In the genomic region with DNA sequence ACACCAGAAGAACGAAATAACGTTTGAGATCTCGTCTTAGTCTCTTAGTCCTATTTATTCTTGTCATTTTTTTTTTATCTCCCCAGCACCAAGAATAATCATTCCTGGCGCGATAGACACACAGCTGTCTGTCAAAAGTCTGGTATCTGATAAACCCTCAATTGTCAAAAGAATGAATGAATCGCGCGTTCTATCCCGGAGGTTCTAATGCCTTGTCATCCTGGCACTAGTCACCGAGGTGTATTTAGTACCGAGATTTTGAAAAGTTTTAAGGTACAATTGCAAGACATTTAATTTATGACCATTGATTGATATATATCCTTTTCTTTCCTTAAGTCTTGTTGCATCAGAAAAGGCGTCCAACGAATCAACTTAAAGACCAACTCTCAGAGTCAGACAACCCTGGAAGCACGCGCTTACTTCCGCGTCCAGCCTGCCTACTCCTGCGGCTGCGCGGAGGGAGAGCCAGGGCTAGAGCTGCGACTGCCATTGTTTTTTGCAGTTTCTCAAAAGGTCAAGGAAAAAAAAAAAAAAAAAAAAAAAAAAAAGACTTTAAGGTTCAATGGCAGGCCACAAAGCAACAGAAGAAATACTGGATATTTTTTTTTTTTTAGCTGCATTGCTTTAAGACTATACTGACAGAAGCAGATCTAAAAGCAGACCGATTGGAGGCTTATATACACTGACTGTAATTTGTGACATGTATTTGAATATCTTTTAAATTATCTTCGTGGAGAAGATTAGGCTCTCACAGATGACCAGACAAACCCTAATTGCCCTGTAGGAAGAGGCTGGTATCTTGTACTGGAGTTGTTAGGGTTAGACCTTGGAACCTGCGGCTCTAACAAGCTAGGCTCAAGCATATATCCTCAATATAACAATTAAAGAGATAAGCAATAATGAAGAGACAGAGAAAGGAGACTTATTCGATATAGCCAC, we compare ENCODE assay signal across 8 mouse cellular contexts. TPM values are rescaled to one million over a fixed set of nuclear protein-coding genes. Genes with fewer than 3 reads are reported as not detected.
DNase-seq lines count a peak whose midpoint lies in the region; ATAC-seq and TF ChIP-seq lines count a peak whose summit lies in the region.

No protein-coding gene starts in this region.

- peak overlapping the region; percentile 74 for H3K4me3 ChIP-seq in C2C12 (ENCODE audit: insufficient read depth, poor library complexity, severe bottlenecking)
- peak overlapping the region; percentile 98 for H3K4me3 ChIP-seq in embryonic facial prominence, embryonic 15.5 days (replicated peaks)
- peak overlapping the region; percentile 82 for H3K4me3 ChIP-seq in heart, embryonic 12.5 days
- H3K4me3 ChIP-seq in kidney, postnatal 0 days (replicated peaks; ENCODE audit: low read depth, low read length): peak overlapping the region; percentile 75
- peak overlapping the region; percentile 99 for H3K4me3 ChIP-seq in liver, embryonic 12.5 days
- H3K4me3 ChIP-seq in stomach, embryonic 16.5 days (replicated peaks; ENCODE audit: low read length): peak overlapping the region; percentile 92

- H3K4me2 ChIP-seq in embryonic facial prominence, embryonic 15.5 days (replicated peaks): peak overlapping the region; percentile 66
- peak overlapping the region; percentile 85 for H3K4me2 ChIP-seq in heart, embryonic 12.5 days
- peak overlapping the region; percentile 68 for H3K4me2 ChIP-seq in kidney, postnatal 0 days (ENCODE audit: low read length)
- peak overlapping the region; percentile 79 for H3K4me2 ChIP-seq in liver, embryonic 12.5 days
- H3K4me2 ChIP-seq in stomach, embryonic 16.5 days (ENCODE audit: low read depth, low read length): peak overlapping the region; percentile 72

- ATAC-seq in embryonic facial prominence, embryonic 15.5 days (ENCODE audit: insufficient number of reproducible peaks, low FRiP score, low TSS enrichment, low read depth): peak; percentile 76
- peak; percentile 71 for ATAC-seq in heart, embryonic 12.5 days (ENCODE audit: insufficient number of reproducible peaks, low FRiP score)
- peak; percentile 61 for ATAC-seq in kidney, postnatal 0 days (replicated peaks; ENCODE audit: low FRiP score, low read depth)
- peak; percentile 58 for ATAC-seq in liver, embryonic 12.5 days
- ATAC-seq in stomach, embryonic 16.5 days (ENCODE audit: insufficient read depth, low FRiP score): peak; percentile 77

- H3K79me2 ChIP-seq in C2C12 (ENCODE audit: control insufficient read depth, insufficient read depth): peaks cover 43% of the 10 kb centered on the region

- no peak overlapping the region for H3K9ac ChIP-seq in embryonic facial prominence, embryonic 15.5 days
- H3K9ac ChIP-seq in heart, embryonic 12.5 days: no peak overlapping the region
- no peak overlapping the region for H3K9ac ChIP-seq in kidney, postnatal 0 days (ENCODE audit: low read depth, low read length)
- H3K9ac ChIP-seq in liver, embryonic 12.5 days: peak overlapping the region; percentile 97
- H3K9ac ChIP-seq in stomach, embryonic 16.5 days (ENCODE audit: low read length): peak overlapping the region; percentile 46; the same call in 1 of the 2 replicates

- H3K9me3 ChIP-seq in embryonic facial prominence, embryonic 15.5 days (replicated peaks): no peaks in the 10 kb centered on the region
- no peaks in the 10 kb centered on the region for H3K9me3 ChIP-seq in heart, embryonic 12.5 days (replicated peaks)
- no peaks in the 10 kb centered on the region; the same call in 1 of the 2 replicates for H3K9me3 ChIP-seq in kidney, postnatal 0 days (replicated peaks; ENCODE audit: low read length)
- H3K9me3 ChIP-seq in liver, embryonic 12.5 days (replicated peaks): no peaks in the 10 kb centered on the region
- no peaks in the 10 kb centered on the region for H3K9me3 ChIP-seq in stomach, embryonic 16.5 days (replicated peaks; ENCODE audit: control insufficient read depth, low read length)

- 12% methylated on average over 25 of the region's 25 CpGs for WGBS in embryonic facial prominence, embryonic 15.5 days
- 13% methylated on average over 25 of the region's 25 CpGs for WGBS in heart, embryonic 12.5 days
- 11% methylated on average over 25 of the region's 25 CpGs for WGBS in kidney, postnatal 0 days
- WGBS in liver, embryonic 12.5 days (ENCODE audit: insufficient replicate concordance): 12% methylated on average over 25 of the region's 25 CpGs
- WGBS in stomach, embryonic 16.5 days: 12% methylated on average over 25 of the region's 25 CpGs

- peaks cover 21% of the 10 kb centered on the region for H3K36me3 ChIP-seq in C2C12 (ENCODE audit: control insufficient read depth, insufficient read depth)
- H3K36me3 ChIP-seq in embryonic facial prominence, embryonic 15.5 days: no peaks in the 10 kb centered on the region; the same call in 1 of the 2 replicates
- H3K36me3 ChIP-seq in heart, embryonic 12.5 days: peaks cover 13% of the 10 kb centered on the region
- no peaks in the 10 kb centered on the region for H3K36me3 ChIP-seq in kidney, postnatal 0 days (ENCODE audit: insufficient read depth, low read length)
- peaks cover 18% of the 10 kb centered on the region for H3K36me3 ChIP-seq in liver, embryonic 12.5 days
- H3K36me3 ChIP-seq in stomach, embryonic 16.5 days (ENCODE audit: control insufficient read depth, insufficient read depth, low read length): 0 out of 2 replicates have a peak, but pooled peaks cover 2% of the 10 kb centered on the region

- peak overlapping the region; percentile 92 for H3K27ac ChIP-seq in embryonic facial prominence, embryonic 15.5 days (replicated peaks)
- H3K27ac ChIP-seq in heart, embryonic 12.5 days (ENCODE audit: poor library complexity, severe bottlenecking): peak overlapping the region; percentile 48
- H3K27ac ChIP-seq in kidney, postnatal 0 days: peak overlapping the region; percentile 96
- H3K27ac ChIP-seq in liver, embryonic 12.5 days: peak overlapping the region; percentile 95
- H3K27ac ChIP-seq in stomach, embryonic 16.5 days (ENCODE audit: low read length): peak overlapping the region; percentile 79

- no peak overlapping the region for H3ac ChIP-seq in C2C12 (ENCODE audit: control insufficient read depth, insufficient read length, low read depth)

- TF ChIP-seq CTCF in C2C12 (IDR thresholded peaks at IDR 0.05; ENCODE audit: control insufficient read depth, insufficient read depth, insufficient read length): no peak
- no peak; the same call in 1 of the 2 replicates for TF ChIP-seq CTCF in kidney, postnatal 0 days (IDR thresholded peaks at IDR 0.05; ENCODE audit: low read depth)

- H3K4me1 ChIP-seq in embryonic facial prominence, embryonic 15.5 days: peaks cover 13% of the 10 kb centered on the region
- peaks cover 29% of the 10 kb centered on the region for H3K4me1 ChIP-seq in heart, embryonic 12.5 days (replicated peaks)
- 0 out of 2 replicates have a peak, but pooled peaks cover 8% of the 10 kb centered on the region for H3K4me1 ChIP-seq in kidney, postnatal 0 days (replicated peaks; ENCODE audit: insufficient read depth, low read length)
- H3K4me1 ChIP-seq in liver, embryonic 12.5 days: peaks cover 43% of the 10 kb centered on the region
- peaks cover 20% of the 10 kb centered on the region for H3K4me1 ChIP-seq in stomach, embryonic 16.5 days (ENCODE audit: control insufficient read depth, insufficient read depth, low read length)

- DNase-seq in adrenal gland, postnatal 4 days (ENCODE audit: low spot score in 2 of 2): peak; percentile 22 to 57
- DNase-seq in kidney, postnatal 0 days (ENCODE audit: low spot score): peak; percentile 91
- DNase-seq in naive thymus-derived CD4-positive, alpha-beta T cell, adult 2 months (ENCODE audit: low read depth): peak; percentile 79

- H3K79me3 ChIP-seq in C2C12 (ENCODE audit: low read depth): peaks cover 36% of the 10 kb centered on the region

- no peaks in the 10 kb centered on the region for H3K27me3 ChIP-seq in C2C12 (ENCODE audit: control insufficient read depth, insufficient read depth, insufficient read length)
- H3K27me3 ChIP-seq in embryonic facial prominence, embryonic 15.5 days: no peaks in the 10 kb centered on the region
- H3K27me3 ChIP-seq in heart, embryonic 12.5 days (replicated peaks): no peaks in the 10 kb centered on the region
- no peaks in the 10 kb centered on the region for H3K27me3 ChIP-seq in kidney, postnatal 0 days (ENCODE audit: insufficient read depth, low read length)
- peaks cover 11% of the 10 kb centered on the region; the same call in 1 of the 2 replicates for H3K27me3 ChIP-seq in liver, embryonic 12.5 days (replicated peaks)
- H3K27me3 ChIP-seq in stomach, embryonic 16.5 days (ENCODE audit: control insufficient read depth, insufficient read depth, low read length): no peaks in the 10 kb centered on the region

TF ChIP-seq in C2C12, 6 proteins besides CTCF, POLR2A, EP300 and RAD21:
- no peak for TF ChIP-seq MYOD1 (IDR thresholded peaks at IDR 0.05; ENCODE audit: control insufficient read depth, insufficient read length, low read depth)
- peak; percentile 38 for TF ChIP-seq MAX (IDR thresholded peaks at IDR 0.05)
- TF ChIP-seq USF1 (IDR thresholded peaks at IDR 0.05; ENCODE audit: low read depth): no peak
- TF ChIP-seq MYOG (IDR thresholded peaks at IDR 0.05; ENCODE audit: control insufficient read depth, extremely low read depth, insufficient read length): no peak
- TF ChIP-seq CEBPB (IDR thresholded peaks at IDR 0.05; ENCODE audit: low read depth): no peak
- no peak for TF ChIP-seq FOSL1 (IDR thresholded peaks at IDR 0.05; ENCODE audit: insufficient read depth, low read length, poor library complexity, severe bottlenecking)
TF ChIP-seq in C2C12: peak in this region for 1.

RNA-seq across cellular contexts. Expression of gene Ubr2, which starts 0.6 kb away (rescaled TPM):
- 18.1 TPM for polyA plus RNA-seq in C2C12 (2012; fragmentation: generic; extraction: Trizol)
- total RNA-seq in adrenal gland, postnatal 4 days (2021): 10 to 100 TPM; 73.2 to 75.1 TPM
- polyA plus RNA-seq in embryonic facial prominence, embryonic 15.5 days (2015; fragmentation: Nextera tagmentation; extraction: Ambion mirVana): 18.7 and 19.1 TPM in 2 replicates
- 20.2 and 20.7 TPM in 2 replicates for polyA plus RNA-seq in heart, embryonic 12.5 days (2016; fragmentation: Nextera tagmentation; extraction: Ambion mirVana)
- polyA plus RNA-seq in kidney, postnatal 0 days (2015; fragmentation: Nextera tagmentation; extraction: Ambion mirVana): 11.9 TPM in 2 replicates
- polyA plus RNA-seq in liver, embryonic 12.5 days (2016; fragmentation: Nextera tagmentation; extraction: Ambion mirVana): 15.6 and 16.1 TPM in 2 replicates
- 12.4 and 14.4 TPM in 2 replicates for polyA plus RNA-seq in stomach, embryonic 16.5 days (2015; fragmentation: Nextera tagmentation; extraction: Ambion mirVana)

Comparison
In these comparisons a context has a peak if more than half of its experiments do, and no peak if none do; other contexts are left out.
1. Peak in every context shown above with its lines: DNase-seq, ATAC-seq, H3K4me3 ChIP-seq and H3K27ac ChIP-seq.
2. DNase-seq: peak in every context shown above with its lines; median percentile 91 in kidney, postnatal 0 days; 79 in naive thymus-derived CD4-positive, alpha-beta T cell, adult 2 months; 40 in adrenal gland, postnatal 4 days.
3. H3K9ac ChIP-seq: peak in liver, embryonic 12.5 days (single experiment) and stomach, embryonic 16.5 days (single experiment); none in embryonic facial prominence, embryonic 15.5 days (single experiment), heart, embryonic 12.5 days (single experiment) and kidney, postnatal 0 days (single experiment).